Mouse (Mus musculus) spleen, adult 10 weeks (tissue): ENCODE data around the gene Il10. TPM values are rescaled to one million over a fixed set of nuclear protein-coding genes. Genes with fewer than 3 reads are reported as not detected.

Experiments
- polyA plus RNA-seq: library from polyadenylated mRNA; stranded (reverse); fragments of 350-450 nt; fragmentation: Illumina TruSeq; extraction: RNeasy Lipid Tissue Mini Kit (QIAGEN cat#74804); gene quantifications from one replicate; pipeline ENCODE4 v1.2.3, GENCODE M21; 2015; ENCODE audit warnings: low replicate concordance; ENCODE audit not compliant: insufficient read depth

Gene Il10
- 1.2 TPM for polyA plus RNA-seq

DNA sequence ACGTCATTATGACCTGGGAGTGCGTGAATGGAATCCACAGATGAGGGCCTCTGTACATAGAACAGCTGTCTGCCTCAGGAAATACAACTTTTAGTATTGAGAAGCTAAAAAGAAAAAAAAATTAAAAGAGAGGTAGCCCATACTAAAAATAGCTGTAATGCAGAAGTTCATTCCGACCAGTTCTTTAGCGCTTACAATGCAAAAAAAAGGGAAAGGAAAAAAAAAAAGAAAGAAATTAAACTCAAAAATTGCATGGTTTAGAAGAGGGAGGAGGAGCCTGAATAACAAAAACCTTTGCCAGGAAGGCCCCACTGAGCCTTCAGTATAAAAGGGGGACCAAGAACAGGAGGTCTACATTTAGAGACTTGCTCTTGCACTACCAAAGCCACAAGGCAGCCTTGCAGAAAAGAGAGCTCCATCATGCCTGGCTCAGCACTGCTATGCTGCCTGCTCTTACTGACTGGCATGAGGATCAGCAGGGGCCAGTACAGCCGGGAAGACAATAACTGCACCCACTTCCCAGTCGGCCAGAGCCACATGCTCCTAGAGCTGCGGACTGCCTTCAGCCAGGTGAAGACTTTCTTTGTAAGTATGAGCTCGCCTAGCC is at the start of gene Il10:
Il10 (plus strand) TSS at position 354 of the 607 bp plus-strand sequence.

Other genes with a start within 250 kb of the Il10 start
- gene Fcamr, start 218.9 kb upstream of the Il10 start, polyA plus RNA-seq = 3.6 TPM
- gene Pigr, start 193.2 kb upstream of the Il10 start, polyA plus RNA-seq = 1.0 TPM
- gene Fcmr, start 154.2 kb upstream of the Il10 start, polyA plus RNA-seq = 489 TPM
- gene Il24, start 132.4 kb upstream of the Il10 start, polyA plus RNA-seq = not detected
- not detected for gene Il20, start 108.4 kb upstream of the Il10 start, polyA plus RNA-seq
- gene Il19, start 79.7 kb upstream of the Il10 start, polyA plus RNA-seq = not detected
- gene Mapkapk2, start 78.0 kb downstream of the Il10 start, polyA plus RNA-seq = 76.0 TPM
- gene Dyrk3, start 118.5 kb downstream of the Il10 start, polyA plus RNA-seq = 4.5 TPM
- 26.0 TPM for gene Eif2d, start 133.3 kb downstream of the Il10 start, polyA plus RNA-seq
- gene Rassf5, start 225.4 kb downstream of the Il10 start, polyA plus RNA-seq = 137 TPM